9 mouse cellular contexts compared by ENCODE assay signal in the genomic region with DNA sequence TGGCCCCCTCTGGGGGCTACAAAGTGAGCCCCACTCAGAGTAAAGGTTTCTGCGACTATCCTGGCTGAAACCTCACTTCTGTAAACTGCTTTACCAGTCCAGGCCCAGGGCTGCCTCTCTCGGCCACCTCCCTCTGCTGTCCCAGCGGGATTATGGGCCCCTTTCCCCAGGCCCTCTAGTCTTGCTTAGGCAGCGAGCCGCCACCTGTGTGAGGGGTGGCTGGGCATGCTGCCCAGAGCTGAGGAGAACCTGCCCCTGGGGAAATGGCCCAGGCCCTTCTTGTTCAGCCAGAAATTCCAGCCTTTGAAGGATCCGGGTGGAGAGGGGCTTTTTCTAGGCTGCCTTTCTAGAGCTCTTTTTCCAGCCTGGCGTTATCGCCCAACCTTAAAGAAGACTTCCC. TPM values are rescaled to one million over a fixed set of nuclear protein-coding genes. Genes with fewer than 3 reads are reported as not detected.
DNase-seq lines count a peak whose midpoint lies in the region; ATAC-seq lines count a peak whose summit lies in the region.
"Had no signal": no experiment of that assay in that cellular context is flagged by ENCODE, and none has a peak within 500 bp of the region (broad histone marks: within the 10 kb centered on the region; RNA-seq: fewer than 3 reads in every experiment).

No protein-coding gene starts in this region.

- H3K4me1 ChIP-seq in forebrain, embryonic 16.5 days (replicated peaks; ENCODE audit: control insufficient read depth, insufficient read depth, low read length), result peaks cover 2% of the 10 kb centered on the region; the same call in 1 of the 2 replicates
- H3K4me1 ChIP-seq in limb, embryonic 15.5 days, result peaks cover 20% of the 10 kb centered on the region

- H3K9ac ChIP-seq in forebrain, embryonic 16.5 days (replicated peaks; ENCODE audit: low read depth, low read length), result no peak overlapping the region
- H3K9ac ChIP-seq in limb, embryonic 15.5 days, result no peak overlapping the region

- H3K9me3 ChIP-seq in forebrain, embryonic 16.5 days (ENCODE audit: control insufficient read depth, low read length), result no peaks in the 10 kb centered on the region
- no peaks in the 10 kb centered on the region for H3K9me3 ChIP-seq in limb, embryonic 15.5 days

- no peak overlapping the region for H3K4me3 ChIP-seq in forebrain, embryonic 16.5 days (replicated peaks; ENCODE audit: low read length)
- no peak overlapping the region for H3K4me3 ChIP-seq in limb, embryonic 15.5 days
- H3K4me3 ChIP-seq: megakaryocyte, embryonic 14.5 days had no signal

- no peak overlapping the region for H3K4me2 ChIP-seq in forebrain, embryonic 16.5 days (ENCODE audit: low read length)
- H3K4me2 ChIP-seq in limb, embryonic 15.5 days, result no peak overlapping the region

- 31% methylated on average over 8 of the region's 8 CpGs for WGBS in forebrain, embryonic 16.5 days
- 11% methylated on average over 8 of the region's 8 CpGs for WGBS in limb, embryonic 15.5 days

- H3K27ac ChIP-seq in forebrain, embryonic 16.5 days (ENCODE audit: low read length), result no peak overlapping the region
- peak overlapping the region; percentile 79 for H3K27ac ChIP-seq in limb, embryonic 15.5 days

- ATAC-seq in forebrain, embryonic 16.5 days, result 0 out of 2 replicates have a peak, but pooled peaks have one; percentile 28
- ATAC-seq in limb, embryonic 15.5 days (ENCODE audit: insufficient number of reproducible peaks, low FRiP score, low TSS enrichment, low read depth), result peak; percentile 59; the same call in 1 of the 2 replicates
- ATAC-seq in megakaryocyte progenitor cell, adult 5-6 weeks (replicated peaks; ENCODE audit: poor library complexity), result no peak
- no peak for ATAC-seq in frontal cortex, adult (ENCODE audit: low TSS enrichment)

- H3K27me3 ChIP-seq in forebrain, embryonic 16.5 days (replicated peaks; ENCODE audit: control insufficient read depth, insufficient read depth, low read length), result no peaks in the 10 kb centered on the region
- no peaks in the 10 kb centered on the region for H3K27me3 ChIP-seq in limb, embryonic 15.5 days

- no peaks in the 10 kb centered on the region for H3K36me3 ChIP-seq in forebrain, embryonic 16.5 days (ENCODE audit: control insufficient read depth, insufficient read depth)
- no peaks in the 10 kb centered on the region for H3K36me3 ChIP-seq in limb, embryonic 15.5 days

- DNase-seq in adrenal gland, adult 8-10 months, result peak; percentile 38
- no peak for DNase-seq in adrenal gland, postnatal 4 days (ENCODE audit: low spot score in 2 of 2)
- DNase-seq in 3134 (ENCODE audit: extremely low read depth, insufficient read length, low spot score), result peak; percentile 52
- DNase-seq in embryo, embryonic 10.5 days (ENCODE audit: low spot score), result no peak

RNA-seq across cellular contexts. Expression of a gene that starts 35.6 kb away (rescaled TPM):
- 100 to 1,000 TPM; 162 to 301 (median 191) TPM for total RNA-seq in adrenal gland, adult 8-10 months (2022)
- 100 to 1,000 TPM; 117 to 126 TPM for total RNA-seq in adrenal gland, postnatal 4 days (2021)
- polyA plus RNA-seq in forebrain, embryonic 16.5 days (2015; fragmentation: Nextera tagmentation; extraction: Ambion mirVana), result 35.1 and 46.0 TPM in 2 replicates
- 43.1 and 47.6 TPM in 2 replicates for polyA plus RNA-seq in limb, embryonic 15.5 days (2015; fragmentation: Nextera tagmentation; extraction: Ambion mirVana)
- 8.3 and 9.4 TPM in 2 replicates for total RNA-seq in megakaryocyte progenitor cell, adult 5-6 weeks (2015)
- 3.5 and 5.2 TPM in 2 replicates for total RNA-seq in megakaryocyte progenitor cell, adult 5-6 weeks (2017)

Comparison
In these comparisons a context has a peak if more than half of its experiments do, and no peak if none do; other contexts are left out.
1. DNase-seq: peak in adrenal gland, adult 8-10 months (single experiment) and 3134 (single experiment); none in adrenal gland, postnatal 4 days (0 of 2) and embryo, embryonic 10.5 days (single experiment).
2. ATAC-seq: peak in forebrain, embryonic 16.5 days (single experiment) and limb, embryonic 15.5 days (single experiment); none in megakaryocyte progenitor cell, adult 5-6 weeks (single experiment) and frontal cortex, adult (single experiment).
3. RNA of a gene that starts 35.6 kb away (total RNA-seq): 162 to 301 TPM in adrenal gland, adult 8-10 months and 117 to 126 TPM in adrenal gland, postnatal 4 days; 3.5 to 9.4 TPM in megakaryocyte progenitor cell, adult 5-6 weeks; every median in the first group is over 10 times any median in the second.